Mouse (Mus musculus) neural tube, embryonic 11.5 days (tissue): Measurements from ENCODE around the gene Lrrc56. TPM values are rescaled to one million over a fixed set of nuclear protein-coding genes. Genes with fewer than 3 reads are reported as not detected.

Experiments
- microRNA counts: library from miRNA; unstranded; fragments of <30 nt; microRNA quantifications from one replicate; lab custom pipeline; 2015
- microRNA-seq: library from miRNA; unstranded; fragments of <30 nt; microRNA quantifications from one replicate; pipeline ENCODE4, GENCODE M21; 2016
- polyA plus RNA-seq: library from polyadenylated mRNA; unstranded; fragments of >200 nt; fragmentation: Nextera tagmentation; extraction: Ambion mirVana; gene quantifications from 2 replicates; pipeline ENCODE4 v1.2.1, GENCODE M21; 2014

Lrrc56 gene
- polyA plus RNA-seq, 1 experiment from 2014 or later: 9.5 TPM

MicroRNA genes within 50 kb of the gene (microRNA counts, 519-probe panel; counts per million panel counts)
- 4,302 counts per million, percentile 79 among the panel's probes with 10 or more counts for microRNA mmu-miR-210 (lab: Ali Mortazavi, UCI)

Small RNA genes lying within 50 kb of the gene (microRNA-seq; reads per million reads assigned to microRNA genes)
- 365 reads per million, percentile 66 among the genes with 10 or more reads in this experiment for gene Mir210

Other genes with a start within 250 kb of the Lrrc56 start
- 1.2 and 1.4 TPM in 2 replicates for gene Ifitm5, start 243.9 kb upstream of the Lrrc56 start, polyA plus RNA-seq
- 0.69 TPM in 1 of 2 replicates, not detected in the other for gene Gm45717, start 238.2 kb upstream of the Lrrc56 start, polyA plus RNA-seq
- 383 and 395 TPM in 2 replicates for gene Ifitm2, start 238.2 kb upstream of the Lrrc56 start, polyA plus RNA-seq
- gene Ifitm1, start 226.9 kb upstream of the Lrrc56 start, polyA plus RNA-seq: 8.3 and 12.5 TPM in 2 replicates
- 20.1 and 21.0 TPM in 2 replicates for gene Ifitm3, start 183.4 kb upstream of the Lrrc56 start, polyA plus RNA-seq
- gene Ifitm6, start 176.2 kb upstream of the Lrrc56 start, polyA plus RNA-seq: not detected in 2 replicates
- not detected in 2 replicates for gene Gm17387, start 165.0 kb upstream of the Lrrc56 start, polyA plus RNA-seq
- 14.5 and 17.1 TPM in 2 replicates for gene B4galnt4, start 133.1 kb upstream of the Lrrc56 start, polyA plus RNA-seq
- gene Pkp3, start 115.9 kb upstream of the Lrrc56 start, polyA plus RNA-seq: 2.3 and 2.7 TPM in 2 replicates
- gene Sigirr, start 93.6 kb upstream of the Lrrc56 start, polyA plus RNA-seq: 2.4 and 3.1 TPM in 2 replicates
- 0.09 TPM in 1 of 2 replicates, not detected in the other for gene Ano9, start 76.4 kb upstream of the Lrrc56 start, polyA plus RNA-seq
- gene Ptdss2, start 71.8 kb upstream of the Lrrc56 start, polyA plus RNA-seq: 69.0 and 69.5 TPM in 2 replicates
- gene Rnh1, start 21.3 kb upstream of the Lrrc56 start, polyA plus RNA-seq: 69.5 and 69.7 TPM in 2 replicates
- gene Hras, start 152 bp upstream of the Lrrc56 start, polyA plus RNA-seq: 111 and 122 TPM in 2 replicates
- gene Lmntd2, start 19.9 kb downstream of the Lrrc56 start, polyA plus RNA-seq: 1.9 and 2.0 TPM in 2 replicates
- 34.4 and 45.7 TPM in 2 replicates for gene Rassf7, start 21.7 kb downstream of the Lrrc56 start, polyA plus RNA-seq
- gene Phrf1, start 34.6 kb downstream of the Lrrc56 start, polyA plus RNA-seq: 90.3 and 93.3 TPM in 2 replicates
- 0.56 and 0.78 TPM in 2 replicates for gene Irf7, start 72.3 kb downstream of the Lrrc56 start, polyA plus RNA-seq
- gene Cdhr5, start 82.6 kb downstream of the Lrrc56 start, polyA plus RNA-seq: not detected in 2 replicates
- gene Sct, start 85.0 kb downstream of the Lrrc56 start, polyA plus RNA-seq: 13.2 and 13.7 TPM in 2 replicates
- 0.43 and 0.61 TPM in 2 replicates for gene Drd4, start 97.8 kb downstream of the Lrrc56 start, polyA plus RNA-seq
- 72.3 and 90.1 TPM in 2 replicates for gene Deaf1, start 133.5 kb downstream of the Lrrc56 start, polyA plus RNA-seq
- gene Tmem80, start 133.6 kb downstream of the Lrrc56 start, polyA plus RNA-seq: 29.3 and 32.6 TPM in 2 replicates
- 2.2 TPM in 2 replicates for gene Eps8l2, start 144.7 kb downstream of the Lrrc56 start, polyA plus RNA-seq
- 359 and 371 TPM in 2 replicates for gene Taldo1, start 198.0 kb downstream of the Lrrc56 start, polyA plus RNA-seq
- 44.1 and 46.0 TPM in 2 replicates for gene Gatd1, start 220.0 kb downstream of the Lrrc56 start, polyA plus RNA-seq
- gene Cend1, start 235.3 kb downstream of the Lrrc56 start, polyA plus RNA-seq: 8.8 and 13.9 TPM in 2 replicates
- gene Slc25a22, start 243.7 kb downstream of the Lrrc56 start, polyA plus RNA-seq: 45.2 and 45.8 TPM in 2 replicates
- gene Pidd1, start 249.9 kb downstream of the Lrrc56 start, polyA plus RNA-seq: 9.5 and 10.3 TPM in 2 replicates